Mouse (Mus musculus) A20 (cell line): ENCODE measurements around the gene Olfr1082.
"Not testable (repeated sequence)": the region's sequence is repeated elsewhere in the genome, so short reads cannot be mapped to it uniquely, and the experiment has no call there.

Experiments used
- DNase-seq: peaks from one replicate; pipeline ENCODE4 v3.0.0-alpha.2; 2011; ENCODE audit warnings: low read depth, low spot score

Olfr1082 gene

GRCm38 (mm10) chr2:86598866-86599265, at the start of gene Olfr1082:
Olfr1082 (minus strand) TSS chr2:86598966.
- DNase-seq: not testable (repeated sequence)

GRCm38 (mm10) chr2:86639625-86640024, 40.9 kb upstream of the Olfr1082 start, which contains the start of gene Olfr1084:
Olfr1084 (minus strand) TSS chr2:86639725.
- DNase-seq: not testable (repeated sequence)

- not testable (repeated sequence) for DNase-seq
These were observed 40.6 kb downstream of the Olfr1082 start, which contains the start of gene Olfr1080 for GRCm38 (mm10) chr2:86558135-86558534. Olfr1080 (minus strand) TSS chr2:86558235.
